Mouse (Mus musculus) ES-Bruce4 (cell line): ENCODE results near the gene Rab3ip.

Source experiments
- CTCF ChIP-seq: IDR thresholded peaks from one replicate; pipeline ENCODE4 v1.8.1; 2011; ENCODE audit warnings: low read depth, low read length
- EP300 ChIP-seq: IDR thresholded peaks from 2 replicates; pipeline ENCODE4 v1.6.1; 2011; ENCODE audit warnings: low read depth, low read length; ENCODE audit not compliant: insufficient read depth
- POLR2A ChIP-seq: IDR thresholded peaks from one replicate; pipeline ENCODE4 v1.8.1; 2011; ENCODE audit warnings: low read length; ENCODE audit not compliant: insufficient read depth

- no peak for TF ChIP-seq CTCF
- TF ChIP-seq POLR2A = no peak
- no peak for TF ChIP-seq EP300
Observed at GRCm38 (mm10) chr10:116962152-116962551, 11.6 kb upstream of the Rab3ip start.
